Mouse (Mus musculus) adrenal gland, postnatal 14 days (tissue): ENCODE results near the gene Cks1b. TPM values are rescaled to one million over a fixed set of nuclear protein-coding genes. Genes with fewer than 3 reads are reported as not detected.

Experiments
- DNase-seq: peaks from one replicate; pipeline ENCODE4 v3.0.0; 2021; ENCODE audit warnings: mixed read lengths
- long read RNA-seq, 2 experiments: library from polyadenylated mRNA; stranded (forward); transcript quantifications; one replicate each; pipeline ENCODE4 v2.0.0; 2021
- total RNA-seq: library from RNA; stranded (reverse); gene quantifications from 2 replicates; pipeline ENCODE4 v1.2.3, GENCODE M21; 2021

The Cks1b gene
- total RNA-seq, result 34.9 and 38.0 TPM in 2 replicates
- long read RNA-seq, experiment 1, transcript Cks1b-201 (3 exons, 849 nt), result major isoform, 59 of 80 reads
- long read RNA-seq, experiment 1, partial matches to known transcripts, result 20 of 80 reads
- long read RNA-seq, experiment 1, other reads (novel, unspliced or antisense), result 0 of 80 reads
- long read RNA-seq, experiment 2, transcript Cks1b-201 (3 exons, 849 nt), result major isoform, 43 of 62 reads
- long read RNA-seq, experiment 2, partial matches to known transcripts, result 17 of 62 reads
- long read RNA-seq, experiment 2, other reads (novel, unspliced or antisense), result 1 of 62 reads

DNA sequence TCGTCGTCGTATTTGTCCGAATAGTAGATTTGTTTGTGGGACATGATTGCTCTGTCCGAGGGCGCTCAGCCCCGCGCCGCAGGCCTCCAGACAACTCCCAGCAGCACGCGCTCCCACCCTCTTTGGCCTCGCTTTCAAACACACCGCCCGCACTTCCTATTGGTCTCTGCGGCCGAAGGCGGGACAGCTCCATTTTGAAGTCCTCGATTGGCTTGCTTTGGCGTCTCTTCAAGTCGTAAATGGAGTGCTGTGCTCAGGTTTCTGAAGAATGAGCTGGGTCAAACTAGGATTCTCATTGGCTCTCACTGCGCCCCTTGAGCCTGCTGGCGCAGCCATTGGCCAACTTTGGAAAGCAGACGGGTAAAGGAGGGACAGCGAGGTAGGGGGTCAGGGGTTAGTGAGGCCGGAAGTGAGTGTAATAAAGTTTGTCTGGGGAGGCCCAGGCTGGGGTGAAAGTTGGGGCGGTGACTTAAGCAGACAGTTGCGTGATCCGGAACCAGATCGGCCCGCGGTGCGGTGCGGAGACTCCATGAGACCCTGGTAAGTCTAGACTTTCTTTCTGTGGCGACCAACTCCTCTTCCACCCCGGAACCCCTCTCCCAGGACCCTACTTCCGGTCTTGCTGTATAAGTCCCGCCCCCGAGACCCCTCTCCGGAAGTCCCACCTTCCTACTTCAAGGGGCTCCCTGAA, at the start of gene Cks1b, which contains the start of gene Shc1:
Cks1b (minus strand) TSS at position 214 of the 691 bp plus-strand sequence.
Shc1 (plus strand) TSS at position 274 of the 691 bp plus-strand sequence.
- DNase-seq, result peak; percentile 95

- peak; percentile 96 for DNase-seq
Observed at GRCm38 (mm10) chr3:89458965-89459807, 41.0 kb upstream of the Cks1b start.

GRCm38 (mm10) chr3:89458372-89458964, 40.3 kb upstream of the Cks1b start:
- peak; percentile 28 for DNase-seq

DNA sequence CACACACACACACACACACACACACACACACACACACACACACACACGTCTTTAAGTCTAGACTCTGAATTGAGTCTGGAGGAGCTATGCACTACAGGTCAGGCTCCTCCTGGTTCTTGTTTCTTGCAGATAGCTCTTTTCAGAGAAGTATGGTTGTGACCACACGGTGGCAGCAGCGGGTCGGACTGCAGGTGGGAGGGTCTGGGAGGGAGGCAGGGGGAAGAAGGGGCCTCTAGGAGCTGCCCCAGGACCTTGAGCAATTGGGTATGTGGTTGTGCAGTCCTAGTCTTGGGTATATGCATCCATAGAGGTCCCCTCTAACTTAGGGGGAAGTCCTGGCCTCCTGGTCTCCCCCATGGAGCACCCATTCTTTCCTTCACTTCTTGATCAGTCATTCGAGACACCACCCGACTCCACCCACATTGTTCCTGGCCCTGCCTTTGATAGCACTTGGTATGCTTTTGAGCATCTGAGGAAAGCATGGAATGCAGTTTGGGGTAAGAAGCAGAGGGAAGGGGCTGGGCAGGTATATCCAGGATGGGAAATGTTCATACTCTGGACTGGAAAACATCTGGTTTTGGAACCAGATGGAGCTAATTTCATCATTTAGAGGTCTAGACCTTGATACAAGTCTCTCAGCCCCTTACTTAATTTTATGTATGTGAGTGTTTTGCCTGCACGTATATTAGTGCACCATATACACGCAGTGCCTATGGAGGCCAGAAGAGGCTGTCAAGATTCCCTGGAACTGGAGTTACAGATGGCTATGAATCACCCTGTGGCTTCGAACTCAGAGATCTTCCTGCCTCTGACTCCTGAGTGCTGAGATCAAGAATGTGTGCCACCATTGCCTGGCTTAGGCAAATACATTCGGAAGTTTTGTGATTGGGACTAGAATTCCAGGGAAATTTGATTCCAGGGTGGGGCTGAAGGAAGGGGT, 38.8 kb upstream of the Cks1b start:
- DNase-seq, result peak; percentile 84

- no peak for DNase-seq
Observed at GRCm38 (mm10) chr3:89455786-89456285, 37.7 kb upstream of the Cks1b start.

DNA sequence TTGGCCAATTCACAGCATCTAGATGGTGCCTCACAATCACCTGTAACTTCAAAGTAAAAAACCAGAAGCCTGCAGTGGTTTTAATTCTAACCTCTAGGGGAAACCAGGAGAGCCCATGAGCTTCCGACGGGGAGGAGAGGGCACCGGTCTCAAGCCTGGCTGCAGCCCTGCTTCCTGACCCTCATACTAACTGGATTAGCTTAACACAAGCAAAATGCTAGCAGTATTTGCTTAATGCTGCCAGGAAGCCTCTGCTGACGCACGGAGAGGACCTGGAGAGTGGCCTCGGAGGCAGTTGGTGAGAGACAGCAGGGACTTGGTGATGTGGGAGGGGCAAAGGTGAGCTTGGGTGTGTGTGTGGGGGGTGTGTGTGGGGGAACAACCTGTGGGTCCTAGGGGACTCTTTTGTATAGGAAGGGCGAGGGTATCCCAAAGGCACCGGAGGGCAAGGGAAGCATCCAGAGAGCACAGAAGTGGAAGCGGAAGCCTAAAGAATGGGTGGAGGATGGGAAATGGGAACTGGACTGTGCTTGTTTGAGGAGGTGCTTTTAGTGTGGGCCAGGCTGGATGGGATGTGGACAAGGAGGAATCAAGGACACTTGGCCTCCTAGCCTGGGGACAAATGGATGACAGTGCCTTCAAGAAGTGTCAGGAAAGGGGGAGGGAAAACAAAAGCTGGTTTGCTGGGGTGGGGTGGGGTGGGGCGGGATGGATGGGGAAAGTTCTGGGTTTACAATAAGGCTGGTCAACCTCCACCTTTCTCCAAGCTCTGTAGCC, 36.4 kb upstream of the Cks1b start, which contains the start of gene Pmvk:
Pmvk (plus strand) TSS at position 141 of the 777 bp plus-strand sequence.
- no peak for DNase-seq

- no peak for DNase-seq
Observed at GRCm38 (mm10) chr3:89451916-89452315, 33.7 kb upstream of the Cks1b start.

DNA sequence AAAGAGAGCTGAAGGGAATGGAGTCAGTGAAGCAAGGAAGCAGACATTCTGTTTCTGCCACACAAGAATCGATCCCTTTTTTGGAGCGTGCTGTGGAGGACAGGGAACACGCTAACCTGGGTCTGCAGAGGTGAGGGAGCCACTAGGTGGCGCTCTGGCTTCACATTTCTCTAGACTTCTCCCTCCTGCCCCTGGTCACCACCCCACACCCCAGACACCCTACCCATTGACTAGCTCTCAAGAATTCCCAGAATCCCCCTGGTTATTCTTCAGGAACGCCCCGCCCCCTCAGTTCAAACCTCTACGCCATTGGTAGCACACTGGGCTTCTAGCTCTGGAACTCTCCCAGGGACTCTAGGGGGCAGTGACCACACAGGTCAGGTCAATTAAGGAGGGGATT, 31.4 kb upstream of the Cks1b start:
- peak; percentile 87 for DNase-seq

DNA sequence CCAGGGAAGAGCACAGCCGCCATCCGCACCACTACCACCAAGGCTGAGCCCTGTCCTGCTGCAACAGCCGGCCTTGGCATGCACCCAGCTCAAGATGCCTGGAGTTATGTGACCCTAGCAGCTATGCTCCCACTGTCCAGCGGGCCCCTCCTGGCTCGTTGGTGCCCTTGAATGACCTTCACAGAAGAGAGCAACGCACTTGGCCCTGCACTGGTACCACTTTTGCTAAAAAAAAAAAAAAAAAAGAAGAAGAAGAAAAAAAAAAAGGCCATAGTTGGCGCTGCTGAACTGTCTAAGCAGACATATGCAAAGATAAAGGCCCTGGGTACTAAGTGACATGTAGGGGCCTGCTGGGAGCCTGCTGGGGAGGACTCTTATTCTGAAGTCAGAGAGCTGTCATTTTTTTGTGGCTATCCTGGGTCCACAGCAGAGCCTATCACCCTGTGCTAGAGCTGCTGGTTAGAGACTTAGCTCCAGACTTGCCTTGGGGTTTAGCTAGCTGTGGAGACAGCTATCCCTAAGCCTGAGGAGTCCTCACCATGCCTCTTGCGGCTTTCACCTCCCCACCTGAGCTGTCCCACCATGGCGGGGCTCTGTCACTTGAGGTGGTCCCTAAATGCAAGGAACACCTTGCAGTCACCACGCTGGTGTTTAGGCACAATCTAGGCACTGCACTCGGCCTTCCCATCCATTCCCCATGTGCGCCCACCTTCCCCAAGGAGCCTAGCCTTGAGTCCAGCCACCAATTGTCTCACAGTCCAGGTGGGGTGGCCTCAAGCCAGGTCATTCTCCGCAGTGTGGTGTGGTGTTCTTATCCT, 30.7 kb upstream of the Cks1b start:
- DNase-seq, result peak; percentile 84

GRCm38 (mm10) chr3:89440691-89441090, 22.5 kb upstream of the Cks1b start:
- DNase-seq, result peak; percentile 66

DNA sequence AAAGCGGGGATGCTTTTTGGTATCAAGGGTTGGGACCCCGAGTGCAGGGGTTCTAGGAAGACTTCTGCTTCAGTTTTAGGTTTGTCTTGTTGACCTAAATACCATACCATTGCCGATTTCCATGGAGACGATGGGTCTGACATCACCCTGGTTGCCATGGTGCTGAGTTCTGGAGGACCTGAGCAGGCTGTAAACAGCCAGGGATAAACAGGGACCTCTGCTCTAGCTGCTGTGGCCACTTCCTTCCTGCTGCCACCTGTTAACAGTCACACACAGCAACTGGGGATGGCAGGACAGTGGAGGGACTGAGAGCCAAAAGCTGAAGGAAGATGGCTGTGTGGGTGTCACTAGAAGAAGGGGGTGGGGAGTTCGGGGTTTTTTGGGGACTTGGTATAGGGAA, 19.1 kb upstream of the Cks1b start:
- peak; percentile 61 for DNase-seq

DNA sequence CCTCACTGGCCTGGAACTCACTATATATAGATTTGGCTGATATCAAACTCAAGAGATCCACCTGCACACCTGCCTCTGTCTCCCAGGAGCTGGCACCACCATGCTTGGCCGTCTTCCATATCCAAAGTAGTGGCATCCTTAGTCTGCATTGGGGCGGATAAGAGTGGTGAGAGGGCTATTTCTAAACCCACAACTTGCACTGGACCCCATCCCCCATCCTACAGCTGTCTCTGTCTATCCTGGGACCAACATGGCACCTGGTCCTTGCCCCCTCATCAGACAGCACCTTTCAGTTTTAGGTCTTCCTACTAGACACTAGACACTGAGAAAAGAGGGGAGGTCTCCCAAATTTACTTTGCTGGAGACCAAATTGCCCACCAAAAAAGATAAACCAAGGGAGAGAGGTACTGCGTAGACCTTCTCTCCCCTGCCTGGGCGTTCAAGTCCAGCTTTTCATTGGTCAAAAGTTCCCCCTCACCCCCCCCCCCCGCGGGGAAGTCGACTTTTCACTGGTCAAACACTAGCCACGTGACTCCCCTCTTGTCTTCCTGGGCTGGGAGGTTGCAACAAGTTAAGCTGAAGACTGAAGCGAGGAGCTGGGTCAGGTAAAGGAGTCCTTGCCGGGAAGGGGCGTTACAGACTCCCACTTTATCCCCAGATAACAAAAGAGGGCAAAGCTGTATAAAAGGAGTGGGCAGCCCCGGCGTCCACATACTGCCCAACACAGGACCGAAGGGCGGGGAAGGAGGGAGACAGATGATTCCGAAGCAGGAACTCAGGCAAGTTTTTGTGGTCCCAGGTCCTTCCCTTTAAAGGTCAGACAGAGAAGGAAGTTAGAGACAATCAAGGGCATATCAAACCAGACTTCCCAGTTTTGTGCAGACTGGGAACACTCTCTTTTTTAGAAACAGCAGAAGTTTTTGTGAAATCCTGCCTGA, 18.3 kb upstream of the Cks1b start, which contains the start of gene Pbxip1:
Pbxip1 (plus strand) TSS at position 531 of the 938 bp plus-strand sequence.
- DNase-seq, result peak; percentile 84

GRCm38 (mm10) chr3:89435041-89435440, 16.9 kb upstream of the Cks1b start:
- DNase-seq, result no peak

DNA sequence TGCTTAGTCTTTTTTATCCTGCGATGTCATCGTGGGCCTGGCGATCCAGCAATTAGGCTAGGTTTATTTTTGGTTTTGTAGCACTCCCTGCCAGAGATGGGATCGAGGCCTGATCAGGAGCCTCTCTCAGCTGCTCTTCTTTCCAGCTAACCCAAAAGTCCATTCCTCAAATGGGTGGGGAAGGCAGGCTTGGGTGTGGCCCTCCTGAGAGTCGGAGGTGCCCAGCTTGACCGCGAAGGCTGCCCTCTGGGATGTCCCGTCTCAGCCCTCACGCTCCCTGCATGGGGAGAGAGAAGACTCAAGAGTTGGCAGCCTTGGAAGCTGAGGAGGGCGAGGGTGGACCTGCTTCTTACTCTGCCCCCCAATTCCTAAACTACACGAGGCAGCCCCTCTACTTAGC, 16.3 kb upstream of the Cks1b start:
- DNase-seq, result no peak

DNA sequence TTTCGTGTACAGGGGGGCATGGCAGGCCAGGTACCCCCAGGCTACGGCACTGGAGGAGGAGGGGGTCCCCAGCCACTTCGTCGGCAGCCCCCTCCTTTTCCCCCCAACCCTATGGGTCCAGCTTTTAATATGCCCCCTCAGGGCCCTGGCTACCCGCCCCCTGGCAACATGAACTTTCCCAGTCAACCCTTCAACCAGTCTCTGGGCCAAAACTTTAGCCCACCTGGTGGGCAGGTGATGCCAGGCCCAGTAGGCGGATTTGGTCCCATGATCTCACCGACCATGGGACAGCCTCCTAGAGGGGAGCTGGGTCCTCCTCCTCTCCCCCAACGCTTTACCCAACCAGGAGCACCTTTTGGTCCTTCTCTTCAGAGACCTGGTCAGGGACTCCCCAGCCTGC, 14.4 kb upstream of the Cks1b start:
- DNase-seq, result no peak

DNA sequence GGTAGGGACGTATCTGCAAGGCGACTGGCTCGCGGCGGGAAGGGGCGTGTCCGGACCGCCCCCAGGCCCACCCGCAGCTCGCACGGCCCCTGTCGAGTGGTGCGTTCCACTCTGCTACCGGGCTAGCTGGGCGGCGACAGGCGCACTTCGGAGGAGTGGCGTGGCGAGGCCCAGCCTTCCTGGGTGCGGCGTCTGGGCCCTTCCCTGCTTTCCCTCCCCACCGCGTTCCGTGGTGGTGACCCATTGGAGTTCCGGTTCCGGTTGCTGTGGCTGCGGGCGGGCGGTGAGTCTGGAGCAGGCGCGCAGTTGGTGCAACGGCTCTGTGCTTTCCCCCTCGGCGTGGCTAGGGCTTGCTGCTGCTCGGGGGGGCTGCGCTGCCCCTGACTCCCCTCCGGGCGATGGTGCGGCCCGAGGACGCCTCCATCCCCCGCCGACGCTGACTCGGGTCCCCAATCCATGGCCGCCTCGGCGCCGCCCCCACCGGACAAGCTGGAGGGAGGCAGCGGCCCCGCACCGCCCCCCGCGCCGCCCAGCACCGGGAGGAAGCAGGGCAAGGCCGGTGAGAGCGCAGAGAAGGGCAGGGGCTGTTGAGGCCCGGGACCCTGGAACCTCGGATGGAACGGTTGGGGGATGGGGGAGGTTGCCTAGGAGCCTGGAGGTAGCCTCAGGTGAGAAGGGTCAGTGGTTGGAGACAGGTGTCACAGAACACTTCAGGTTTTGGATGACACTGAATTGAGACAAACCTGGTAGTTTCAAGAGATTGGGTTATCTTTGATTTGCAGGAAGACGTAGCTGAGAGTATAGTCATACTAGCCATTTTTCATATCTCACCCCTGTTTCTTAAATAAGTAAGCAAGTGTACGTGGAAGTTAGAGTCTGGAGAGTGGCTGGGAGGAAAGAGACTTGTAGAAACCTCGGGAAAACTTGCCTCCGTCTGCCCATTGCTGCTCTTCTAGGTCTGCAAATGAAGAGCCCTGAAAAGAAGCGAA, 12.3 kb upstream of the Cks1b start, which contains the start of gene Pygo2:
Pygo2 (plus strand) TSS at position 44 of the 989 bp plus-strand sequence.
- DNase-seq, result peak; percentile 98
